ENCODE assay signal across 12 mouse cellular contexts in the genomic region with DNA sequence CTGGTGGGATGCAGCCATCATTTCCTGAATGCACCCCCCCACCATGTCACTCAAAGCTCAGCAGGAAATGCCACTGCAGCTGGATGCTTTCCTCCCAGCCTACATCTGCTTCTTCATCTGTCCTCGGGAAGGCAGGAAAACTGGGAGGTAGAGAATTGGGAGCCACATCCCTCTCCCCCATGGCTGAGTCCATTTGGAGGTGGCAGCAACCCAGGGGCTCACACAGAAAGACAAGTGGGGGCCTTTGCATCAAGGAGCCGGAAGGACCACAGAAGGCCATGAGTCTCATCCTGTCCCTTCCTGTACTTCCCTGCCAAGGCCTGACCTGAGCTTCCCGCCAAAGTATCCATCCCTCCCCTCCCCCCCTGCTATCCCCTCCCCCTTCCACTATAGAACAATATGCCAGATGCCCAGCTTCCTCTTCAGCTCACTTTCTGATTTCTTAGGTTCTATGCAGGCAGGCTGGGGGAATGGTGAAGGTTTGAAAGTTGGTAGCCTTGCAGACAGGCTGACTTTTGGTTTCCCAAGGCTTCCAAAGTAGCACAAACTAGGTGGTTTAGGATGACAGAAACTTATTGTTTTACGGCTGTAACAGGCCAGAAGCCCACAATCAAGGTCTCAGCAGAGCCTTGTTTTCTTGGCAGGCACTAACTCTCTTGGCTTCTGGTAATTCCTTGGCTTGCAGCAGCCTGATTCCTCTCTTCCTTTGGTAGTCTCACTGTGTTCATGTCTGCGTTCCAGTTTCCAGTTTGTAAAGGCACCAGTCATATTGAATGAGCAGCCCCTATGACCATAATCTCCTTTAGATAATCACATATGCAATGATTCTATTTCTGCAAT. TPM values are rescaled to one million over a fixed set of nuclear protein-coding genes. Genes with fewer than 3 reads are reported as not detected.
DNase-seq lines count a peak whose midpoint lies in the region; ATAC-seq lines count a peak whose summit lies in the region.
"Had no signal": no experiment of that assay in that cellular context is flagged by ENCODE, and none has a peak within 500 bp of the region (broad histone marks: within the 10 kb centered on the region; RNA-seq: fewer than 3 reads in every experiment).

No protein-coding gene starts in this region.

- H3K9ac ChIP-seq in heart, embryonic 15.5 days = no peak overlapping the region
- H3K9ac ChIP-seq in forebrain, embryonic 14.5 days (ENCODE audit: low read length) = no peak overlapping the region
- H3K9ac ChIP-seq: embryonic facial prominence, embryonic 15.5 days; lung, embryonic 15.5 days; neural tube, embryonic 13.5 days had no signal

- H3K4me1 ChIP-seq in heart, embryonic 15.5 days (replicated peaks) = peaks cover 9% of the 10 kb centered on the region
- H3K4me1 ChIP-seq in forebrain, embryonic 14.5 days (ENCODE audit: control insufficient read depth, insufficient read depth, low read length) = no peaks in the 10 kb centered on the region
- H3K4me1 ChIP-seq: embryonic facial prominence, embryonic 15.5 days; neural tube, embryonic 13.5 days had no signal

- peak overlapping the region; percentile 54 for H3K27ac ChIP-seq in heart, embryonic 15.5 days
- H3K27ac ChIP-seq in forebrain, embryonic 14.5 days (ENCODE audit: low read depth, low read length) = no peak overlapping the region
- H3K27ac ChIP-seq: embryonic facial prominence, embryonic 15.5 days; lung, embryonic 15.5 days; neural tube, embryonic 13.5 days had no signal

- no peak overlapping the region for H3K4me3 ChIP-seq in heart, embryonic 15.5 days
- H3K4me3 ChIP-seq in forebrain, embryonic 14.5 days (ENCODE audit: low read depth, low read length) = no peak overlapping the region
- H3K4me3 ChIP-seq: embryonic facial prominence, embryonic 15.5 days; lung, embryonic 15.5 days; neural tube, embryonic 13.5 days had no signal

- peak; percentile 1 for DNase-seq in embryo, embryonic 9.5 days (ENCODE audit: extremely low spot score)
- DNase-seq in embryo, embryonic 10 days (ENCODE audit: low spot score) = no peak
- DNase-seq in layer of hippocampus, postnatal 14 days (ENCODE audit: low spot score in 2 of 2) = peak; percentile 13 to 62
- no peak for DNase-seq in layer of hippocampus, adult 8-10 months (ENCODE audit: low spot score in 2 of 2)
- peak; percentile 72 for DNase-seq in adipocyte (ENCODE audit: low spot score)
- DNase-seq in forebrain, embryonic 14.5 days (ENCODE audit: low spot score) = no peak
- no peak for DNase-seq in spleen, postnatal 36 days (ENCODE audit: low spot score in 2 of 2)

- H3K36me3 ChIP-seq in heart, embryonic 15.5 days = no peaks in the 10 kb centered on the region
- no peaks in the 10 kb centered on the region for H3K36me3 ChIP-seq in forebrain, embryonic 14.5 days (ENCODE audit: control insufficient read depth, insufficient read depth, low read length)
- H3K36me3 ChIP-seq: embryonic facial prominence, embryonic 15.5 days; lung, embryonic 15.5 days; neural tube, embryonic 13.5 days had no signal

- no peaks in the 10 kb centered on the region for H3K9me3 ChIP-seq in heart, embryonic 15.5 days (replicated peaks)
- H3K9me3 ChIP-seq in forebrain, embryonic 14.5 days (replicated peaks; ENCODE audit: control insufficient read depth, low read length) = no peaks in the 10 kb centered on the region
- H3K9me3 ChIP-seq: embryonic facial prominence, embryonic 15.5 days; lung, embryonic 15.5 days; neural tube, embryonic 13.5 days had no signal

- no peak overlapping the region for H3K4me2 ChIP-seq in heart, embryonic 15.5 days
- no peak overlapping the region for H3K4me2 ChIP-seq in forebrain, embryonic 14.5 days (ENCODE audit: low read length)
- H3K4me2 ChIP-seq: embryonic facial prominence, embryonic 15.5 days; lung, embryonic 15.5 days; neural tube, embryonic 13.5 days had no signal

- H3K27me3 ChIP-seq in heart, embryonic 15.5 days = no peaks in the 10 kb centered on the region
- peaks cover 6% of the 10 kb centered on the region; the same call in 1 of the 2 replicates for H3K27me3 ChIP-seq in forebrain, embryonic 14.5 days (replicated peaks; ENCODE audit: control insufficient read depth, insufficient read depth, low read length)
- H3K27me3 ChIP-seq: embryonic facial prominence, embryonic 15.5 days; lung, embryonic 15.5 days; neural tube, embryonic 13.5 days had no signal

- WGBS in heart, embryonic 15.5 days = 37% methylated on average over 5 of the region's 5 CpGs
- WGBS in forebrain, embryonic 14.5 days = 58% methylated on average over 5 of the region's 5 CpGs

- no peak for ATAC-seq in heart, embryonic 15.5 days (replicated peaks; ENCODE audit: insufficient number of reproducible peaks, insufficient read depth, low FRiP score, low read depth)
- no peak for ATAC-seq in forebrain, embryonic 14.5 days
- ATAC-seq: CD4-positive, CD25-positive, alpha-beta regulatory T cell, adult 4 months had no signal

RNA-seq across cellular contexts. Expression of a gene that starts 46.2 kb away (rescaled TPM):
- 10 to 100 TPM; 44.1 to 46.2 TPM for total RNA-seq in layer of hippocampus, postnatal 14 days (2021)
- total RNA-seq in layer of hippocampus, adult 8-10 months (2022) = 10 to 100 TPM; 47.7 to 56.0 (median 51.0) TPM
- polyA plus RNA-seq in heart, embryonic 15.5 days (2015; fragmentation: Nextera tagmentation; extraction: Ambion mirVana) = 6.7 and 8.9 TPM in 2 replicates
- polyA plus RNA-seq in forebrain, embryonic 14.5 days (2014; fragmentation: Nextera tagmentation; extraction: Ambion mirVana) = 13.8 and 18.8 TPM in 2 replicates

Comparison
In these comparisons a context has a peak if more than half of its experiments do, and no peak if none do; other contexts are left out.
1. DNase-seq: peak in embryo, embryonic 9.5 days (single experiment), layer of hippocampus, postnatal 14 days (2 of 2) and adipocyte (single experiment); none in embryo, embryonic 10 days (single experiment), layer of hippocampus, adult 8-10 months (0 of 2), forebrain, embryonic 14.5 days (single experiment) and spleen, postnatal 36 days (0 of 2).